Mouse (Mus musculus) adrenal gland, adult (tissue): ENCODE results near the gene Rac1.

Experiments used
- DNase-seq, 2 experiments: peaks; one replicate each; pipeline ENCODE4 v3.0.0; 2022 to 2023; ENCODE audit warnings: low spot score in 1 of 2; ENCODE audit not compliant: inconsistent age in 2 of 2

The Rac1 gene

DNA sequence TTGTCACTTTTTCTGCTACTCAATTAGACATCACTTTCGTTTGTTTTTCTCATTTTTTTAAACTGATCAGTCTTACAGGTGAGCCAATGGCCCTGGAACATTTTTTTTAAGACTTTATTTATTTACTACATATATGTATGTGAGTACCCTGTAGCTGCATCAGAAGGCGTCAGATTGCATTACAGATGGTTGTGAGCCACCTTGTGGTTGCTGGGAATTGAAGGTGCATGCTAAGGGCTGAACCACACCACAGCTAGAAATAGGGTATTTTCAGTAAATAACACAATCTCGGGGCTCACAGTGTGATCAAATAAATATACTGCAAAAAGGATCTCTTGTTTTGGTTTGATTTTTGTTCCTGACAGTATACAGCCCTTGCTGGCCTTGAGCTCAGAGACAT, 30.4 kb downstream of the Rac1 start:
- DNase-seq: no peak

DNA sequence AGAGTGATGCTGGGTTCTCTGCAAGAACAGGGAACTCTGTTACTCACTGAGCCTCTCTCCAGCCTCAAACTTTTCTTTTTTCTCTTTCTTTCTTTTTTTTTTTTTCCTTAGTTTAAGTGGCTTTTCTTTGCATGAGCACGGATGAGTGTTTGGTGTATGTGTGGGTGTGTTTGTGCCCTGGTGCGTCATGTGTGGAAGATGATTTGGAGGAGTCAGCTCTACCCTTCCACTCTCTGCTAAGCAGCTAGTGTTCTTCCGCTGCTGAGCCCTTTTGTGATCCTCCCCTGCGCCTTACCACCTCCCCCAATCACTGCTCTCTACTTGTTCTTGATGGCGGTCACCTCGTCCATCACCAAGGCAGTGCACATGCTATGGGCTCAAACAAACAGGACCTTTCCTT, 32.1 kb downstream of the Rac1 start:
- DNase-seq: no peak

DNA sequence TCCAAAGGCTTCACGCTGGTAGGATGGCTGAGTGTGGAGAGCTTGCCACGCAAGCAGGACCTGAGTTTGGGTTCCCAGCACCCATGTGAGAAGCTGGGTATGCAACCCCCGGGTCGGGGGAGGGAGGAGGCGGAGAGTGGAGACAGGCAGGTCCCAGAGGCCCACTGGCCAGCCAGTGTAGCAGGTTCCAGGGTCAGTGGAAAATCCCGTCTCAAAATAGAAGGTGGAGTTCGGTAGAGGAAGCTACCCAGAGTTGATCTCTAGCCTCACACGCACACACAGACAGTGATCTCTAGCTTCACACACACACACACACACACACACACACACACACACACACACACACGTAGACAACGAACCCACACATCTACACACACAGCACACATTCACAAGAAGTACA, 34.7 kb downstream of the Rac1 start:
- no peak for DNase-seq

DNA sequence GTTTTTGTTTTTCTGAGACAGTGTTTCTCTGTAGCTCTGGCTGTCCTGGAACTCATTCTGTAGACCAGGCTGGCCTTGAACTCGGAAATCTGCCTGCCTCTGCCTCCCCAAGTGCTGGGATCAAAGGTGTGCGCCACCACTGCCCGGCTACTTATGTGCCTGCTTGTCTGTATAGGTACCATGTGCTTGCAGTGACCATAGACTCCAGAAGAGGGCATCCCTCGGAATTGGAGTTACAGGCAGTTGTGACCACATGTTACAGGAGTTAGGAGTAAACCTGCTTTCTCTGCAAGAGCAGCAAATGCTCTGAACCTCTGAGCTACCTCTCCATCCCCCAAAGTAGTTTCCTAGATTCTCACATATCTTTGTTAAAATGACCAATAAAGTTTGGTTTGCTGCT, 36.1 kb downstream of the Rac1 start:
- DNase-seq: no peak

DNA sequence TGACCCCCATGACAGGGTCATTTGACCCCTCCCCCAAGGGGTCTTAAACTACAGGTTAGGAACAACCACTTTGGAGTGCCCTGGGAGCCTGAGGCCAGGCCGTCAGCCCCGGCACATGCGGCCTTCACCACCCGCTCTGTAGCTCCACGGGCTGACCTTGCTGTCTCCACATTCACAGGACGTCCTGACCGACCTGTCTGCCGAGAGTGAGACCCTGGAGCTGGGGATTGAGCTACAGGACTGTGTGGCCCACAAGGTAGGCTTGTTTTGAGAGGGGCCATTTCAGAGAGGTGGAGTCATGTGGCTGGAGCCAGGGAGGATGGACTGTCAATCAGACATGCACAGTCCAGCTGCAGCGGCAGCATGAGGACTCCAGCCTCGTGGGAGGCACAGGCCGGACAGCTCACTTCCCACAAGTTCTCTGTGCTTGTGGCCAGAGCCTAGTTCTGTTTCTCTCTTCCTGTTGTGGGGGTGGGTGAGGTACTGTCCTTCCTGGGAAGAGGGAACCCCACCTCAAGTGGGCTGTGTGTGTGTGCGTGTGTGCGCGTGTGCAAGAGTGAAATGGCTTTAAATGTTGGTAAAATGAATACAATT, 38.0 kb downstream of the Rac1 start:
- DNase-seq: peak; percentile 29 to 56

DNA sequence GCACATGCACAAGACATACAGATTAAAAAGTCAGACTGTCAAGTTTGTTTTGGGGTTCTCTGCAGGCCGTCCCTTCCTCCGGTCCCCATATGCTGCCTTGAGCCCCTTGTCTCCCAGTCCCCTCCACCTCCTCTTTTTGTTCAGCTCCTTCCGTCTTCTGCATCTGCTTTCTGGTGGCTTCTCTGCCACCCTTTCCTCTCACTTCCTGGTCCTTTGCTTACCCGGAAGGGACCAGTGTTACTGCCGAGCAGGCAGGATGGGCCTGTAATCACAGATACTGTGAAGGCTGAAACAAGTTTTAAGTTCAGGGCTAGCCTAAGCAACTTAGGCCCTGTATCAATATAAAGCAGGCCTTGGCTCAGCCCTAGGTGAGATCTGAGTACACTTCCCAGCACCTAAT, 39.8 kb downstream of the Rac1 start:
- DNase-seq: no peak

DNA sequence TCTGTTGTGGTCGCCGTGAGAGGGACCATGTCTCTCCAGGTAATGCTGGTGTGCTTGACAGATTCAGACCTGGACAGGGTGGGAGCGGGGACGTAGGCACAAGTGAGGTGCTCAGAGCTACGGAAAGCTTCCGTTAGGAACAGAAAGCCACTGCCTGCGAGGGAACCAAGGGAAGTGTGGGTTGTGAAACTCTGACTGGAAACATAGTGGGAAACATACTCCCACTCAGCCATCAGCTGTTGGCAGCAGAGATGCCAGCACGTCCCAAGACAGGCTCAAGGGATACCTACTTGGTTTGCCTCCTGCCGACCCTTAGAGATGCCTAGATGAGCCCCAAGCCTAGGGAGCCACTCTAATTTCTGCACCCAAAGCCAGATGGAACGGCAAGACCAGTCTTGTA, 40.6 kb downstream of the Rac1 start:
- DNase-seq: no peak

DNA sequence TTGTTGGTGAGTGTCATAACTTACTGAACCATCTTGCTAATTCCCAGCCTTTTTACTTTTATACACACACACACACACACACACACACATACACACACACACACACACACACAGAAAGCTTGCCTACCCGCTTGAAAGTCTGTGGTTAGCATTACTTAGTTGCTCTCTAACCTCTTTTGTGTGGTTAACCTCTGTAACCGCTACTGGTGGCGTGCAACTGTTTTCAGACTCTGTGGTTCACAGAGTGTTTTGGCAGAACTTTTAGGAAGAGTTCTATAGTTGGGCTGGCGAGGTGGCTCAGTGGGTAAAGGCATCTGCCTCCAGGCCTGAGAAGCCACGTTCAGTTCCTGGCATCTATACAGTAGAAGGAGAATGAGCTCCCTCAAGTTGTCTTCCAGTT, 42.9 kb downstream of the Rac1 start:
- no peak for DNase-seq

DNA sequence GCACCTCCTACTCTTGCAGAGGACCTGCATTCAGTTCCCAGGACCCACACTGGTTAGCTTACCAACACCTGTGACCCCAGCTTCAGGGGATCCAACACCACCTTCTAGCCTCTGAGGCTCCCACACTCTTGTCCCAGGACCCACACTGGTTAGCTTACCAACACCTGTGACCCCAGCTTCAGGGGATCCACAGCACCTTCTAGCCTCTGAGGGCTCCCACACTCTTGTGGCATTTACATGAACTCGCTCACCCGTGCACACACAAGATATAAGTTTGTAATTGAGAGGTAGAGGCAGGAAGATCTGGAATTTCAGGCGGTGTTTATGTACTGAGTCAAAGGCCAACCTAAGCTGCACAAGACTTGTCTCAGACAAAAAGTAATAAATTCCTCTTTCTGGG, 49.9 kb downstream of the Rac1 start:
- no peak for DNase-seq

DNA sequence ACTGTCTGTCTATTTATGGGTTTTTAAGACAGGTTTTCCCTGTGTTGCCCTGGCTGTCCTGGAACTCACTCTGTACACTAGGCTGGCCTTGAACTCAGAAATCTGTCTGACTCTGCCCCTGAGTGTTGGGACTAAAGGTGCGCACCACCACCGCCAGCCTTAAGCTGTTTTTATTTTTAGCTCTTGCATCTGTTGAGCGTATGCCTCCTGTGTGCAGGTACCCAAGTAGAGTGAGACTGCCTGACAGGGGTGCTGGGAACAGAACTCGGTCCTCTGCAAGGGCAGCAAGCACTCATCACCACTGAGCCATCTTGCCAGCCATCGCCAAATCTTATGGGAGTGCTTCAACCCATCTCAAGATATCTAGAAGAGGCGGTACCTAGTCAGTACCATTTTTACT, 51.8 kb downstream of the Rac1 start:
- DNase-seq: no peak

DNA sequence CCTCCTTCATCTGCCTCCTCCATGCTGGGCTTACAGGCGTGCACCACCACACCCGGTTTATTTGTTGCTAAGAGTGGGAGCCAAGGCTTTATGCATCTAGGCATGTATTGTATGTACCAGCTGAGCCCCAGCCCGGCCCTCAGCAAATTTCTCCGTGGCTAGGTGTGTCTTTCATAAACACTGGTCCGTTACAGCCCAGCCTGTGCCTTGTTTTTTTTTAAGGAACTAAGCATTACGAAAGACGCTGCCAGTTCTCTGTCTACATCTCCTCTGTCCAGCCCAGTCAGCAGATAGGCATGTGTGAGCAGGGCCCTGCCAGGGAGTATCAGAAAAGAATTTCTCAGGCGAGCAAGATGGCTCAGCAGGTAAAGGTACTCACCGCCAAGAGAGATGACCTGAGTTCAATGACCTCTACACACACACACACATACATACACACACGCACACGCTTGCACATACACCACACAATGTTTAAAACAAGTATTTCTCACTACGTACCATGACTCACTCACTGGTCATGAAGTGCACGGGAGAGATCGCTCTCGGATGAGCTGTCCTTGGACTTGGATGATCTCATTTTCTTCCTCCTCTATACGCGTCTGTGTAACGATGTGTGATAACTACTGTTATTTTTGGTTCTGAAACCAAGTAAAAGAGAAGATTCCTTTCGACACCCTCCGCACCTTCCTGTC, 52.5 kb downstream of the Rac1 start:
- DNase-seq: peak; percentile 69 to 89

DNA sequence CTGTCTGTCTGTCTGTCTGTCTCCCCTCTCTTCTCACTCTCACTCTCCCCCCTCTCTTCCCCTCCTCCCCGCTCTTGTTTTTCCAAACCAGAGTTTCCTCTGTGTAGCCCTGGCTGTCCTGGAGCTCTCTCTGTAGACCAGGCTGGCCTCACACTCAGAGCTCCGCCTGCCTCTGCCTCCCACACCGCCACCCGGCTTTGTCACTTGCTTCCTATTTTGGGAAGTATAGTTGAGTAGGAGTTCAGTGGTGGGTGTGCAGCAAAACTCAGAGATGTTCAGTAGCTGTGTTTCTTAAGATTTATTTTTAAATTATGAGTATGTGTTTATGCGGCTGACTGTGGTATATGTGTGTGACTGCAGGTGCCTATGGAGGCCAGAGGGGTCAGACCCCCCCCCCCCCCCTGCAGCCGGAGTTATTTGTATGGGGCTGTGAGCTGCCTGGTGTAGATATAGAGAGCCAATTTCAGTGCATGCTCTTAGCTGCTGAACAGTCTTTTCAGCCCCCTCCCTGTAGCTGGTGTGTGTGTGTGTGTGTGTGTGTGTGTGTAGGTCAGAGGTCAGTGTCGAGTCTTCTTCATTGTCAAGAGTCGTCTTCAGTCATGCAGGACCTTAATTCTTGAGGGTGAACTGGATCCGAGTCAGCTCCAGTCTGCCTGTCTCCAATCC, 55.8 kb downstream of the Rac1 start:
- DNase-seq: peak in 1 of 2 experiments; percentile 2

DNA sequence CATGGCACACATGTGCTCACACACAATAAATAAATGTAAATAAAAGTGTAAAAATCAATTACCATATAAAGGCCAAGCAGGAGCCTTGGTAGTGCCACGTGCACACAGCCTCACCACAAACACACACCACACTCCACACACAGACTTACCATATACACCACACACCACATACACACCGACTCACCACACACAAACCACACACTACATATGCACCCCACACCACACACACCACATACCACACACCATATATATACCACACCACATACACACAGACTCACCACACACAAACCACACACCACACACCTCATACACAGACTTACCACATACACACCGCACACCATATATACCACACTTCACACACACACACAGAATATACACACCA, 56.7 kb downstream of the Rac1 start:
- DNase-seq: no peak

DNA sequence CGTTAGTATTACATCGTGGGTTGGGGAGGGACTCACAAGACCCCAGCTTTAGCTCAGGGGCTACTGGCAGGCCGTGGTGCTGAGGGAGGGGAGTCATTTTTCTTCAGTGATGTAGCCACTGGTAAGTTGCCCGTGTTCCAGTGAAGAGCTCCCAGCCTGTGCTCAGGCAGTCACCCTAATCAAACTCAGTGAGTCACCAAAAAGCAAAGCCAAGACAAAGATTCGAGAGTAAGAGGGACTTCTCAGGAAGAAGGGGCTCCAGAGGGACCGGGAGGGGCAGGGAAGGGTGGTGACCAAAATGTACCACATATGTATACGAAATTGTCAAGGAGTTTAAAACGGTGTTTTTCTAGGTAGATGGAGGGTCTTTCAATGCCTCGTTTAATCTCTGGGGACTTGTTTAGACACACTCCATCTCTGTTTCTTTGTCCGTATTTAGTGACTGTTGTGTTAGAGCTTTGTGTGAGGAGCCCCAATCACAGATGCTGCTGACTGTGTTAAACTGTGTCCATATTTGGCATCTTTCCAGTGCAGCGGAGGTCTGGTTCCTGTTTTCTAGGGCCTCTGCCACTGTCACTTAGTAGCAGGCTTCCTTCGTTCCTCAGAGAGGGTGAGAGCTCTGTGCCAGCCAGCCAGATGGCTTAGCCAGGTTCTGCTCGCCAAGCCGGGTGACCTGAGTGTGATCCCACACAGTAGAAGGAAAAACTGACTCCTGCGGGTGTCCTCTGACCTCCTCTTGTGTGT, 57.2 kb downstream of the Rac1 start:
- peak; percentile 42 to 70 for DNase-seq

DNA sequence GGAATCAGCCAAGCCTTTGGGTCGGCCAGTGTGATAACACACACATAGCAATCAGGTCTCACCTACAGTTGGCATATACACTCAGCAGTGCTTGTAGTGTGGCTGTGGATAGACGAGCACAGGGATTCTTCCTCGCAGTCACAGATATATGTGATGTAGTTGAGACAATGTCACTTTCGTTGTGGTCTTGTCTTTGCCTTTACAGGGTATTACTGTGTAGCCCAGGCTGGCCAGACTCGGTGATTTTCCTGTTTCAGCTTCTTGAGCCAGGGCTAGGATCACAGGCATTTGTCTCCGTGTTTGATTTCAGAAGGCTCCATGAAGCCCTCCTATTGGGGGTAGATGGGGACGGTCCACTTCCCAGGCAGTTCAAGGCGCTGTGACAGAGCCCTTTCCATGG, 58.2 kb downstream of the Rac1 start:
- peak in 1 of 2 experiments; percentile 2 for DNase-seq

DNA sequence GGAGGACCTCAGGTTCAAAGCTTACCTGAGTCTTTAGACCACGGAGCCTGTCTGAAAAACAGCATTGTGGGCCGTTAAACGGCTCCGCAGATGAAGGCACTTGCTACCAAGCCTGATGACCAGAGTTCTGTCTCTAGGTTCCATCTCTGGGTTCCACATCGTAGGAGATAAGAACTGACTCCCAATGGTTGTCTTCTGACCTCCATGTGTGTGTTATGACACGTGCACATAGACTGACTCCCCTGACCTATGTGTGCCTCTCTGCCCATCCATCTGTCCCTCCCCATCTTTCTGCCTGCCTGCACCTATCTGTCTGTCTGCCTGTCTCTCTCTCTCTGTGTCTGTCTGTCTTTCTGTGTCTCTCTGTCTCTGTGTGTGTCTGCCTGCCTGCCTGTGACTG, 59.9 kb downstream of the Rac1 start:
- peak in 1 of 2 experiments; percentile 2 for DNase-seq

DNA sequence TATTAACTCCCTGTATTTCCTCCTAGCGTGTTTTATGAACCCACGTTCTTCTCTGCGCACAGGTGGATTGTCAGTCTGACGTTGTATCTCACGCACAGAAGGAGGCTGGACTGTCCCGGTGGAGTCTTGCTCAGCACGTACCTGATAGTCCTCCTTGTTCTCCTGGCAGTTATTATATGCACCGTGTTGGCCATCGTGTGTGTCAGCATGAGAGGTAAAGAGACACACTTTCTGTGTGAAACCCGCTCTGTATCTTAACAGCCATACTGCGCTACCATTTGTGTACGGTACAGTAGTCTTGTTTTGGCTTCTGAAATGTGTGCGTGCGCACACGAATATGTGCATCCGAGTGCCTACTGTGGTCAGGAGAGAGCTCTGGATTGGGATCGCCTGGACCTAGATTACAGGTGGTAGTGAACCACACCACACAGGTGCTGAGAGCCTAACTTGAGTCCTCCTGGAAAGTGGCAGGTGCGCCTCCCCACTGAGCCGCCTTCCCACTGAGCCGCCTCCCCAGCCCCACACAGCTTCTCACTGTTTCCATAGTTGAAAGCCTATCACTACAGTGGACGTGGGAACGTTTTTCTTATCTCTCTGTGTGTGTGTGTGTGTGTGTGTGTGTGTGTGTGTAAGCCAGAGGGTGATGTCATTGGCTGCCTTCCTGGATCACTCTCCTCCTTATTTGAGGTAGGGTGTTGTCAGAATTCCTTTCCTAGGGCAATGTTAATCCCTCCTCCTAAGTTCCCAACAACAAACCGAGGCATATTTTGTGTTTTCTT, 60.8 kb downstream of the Rac1 start:
- peak in 1 of 2 experiments; percentile 3 for DNase-seq

DNA sequence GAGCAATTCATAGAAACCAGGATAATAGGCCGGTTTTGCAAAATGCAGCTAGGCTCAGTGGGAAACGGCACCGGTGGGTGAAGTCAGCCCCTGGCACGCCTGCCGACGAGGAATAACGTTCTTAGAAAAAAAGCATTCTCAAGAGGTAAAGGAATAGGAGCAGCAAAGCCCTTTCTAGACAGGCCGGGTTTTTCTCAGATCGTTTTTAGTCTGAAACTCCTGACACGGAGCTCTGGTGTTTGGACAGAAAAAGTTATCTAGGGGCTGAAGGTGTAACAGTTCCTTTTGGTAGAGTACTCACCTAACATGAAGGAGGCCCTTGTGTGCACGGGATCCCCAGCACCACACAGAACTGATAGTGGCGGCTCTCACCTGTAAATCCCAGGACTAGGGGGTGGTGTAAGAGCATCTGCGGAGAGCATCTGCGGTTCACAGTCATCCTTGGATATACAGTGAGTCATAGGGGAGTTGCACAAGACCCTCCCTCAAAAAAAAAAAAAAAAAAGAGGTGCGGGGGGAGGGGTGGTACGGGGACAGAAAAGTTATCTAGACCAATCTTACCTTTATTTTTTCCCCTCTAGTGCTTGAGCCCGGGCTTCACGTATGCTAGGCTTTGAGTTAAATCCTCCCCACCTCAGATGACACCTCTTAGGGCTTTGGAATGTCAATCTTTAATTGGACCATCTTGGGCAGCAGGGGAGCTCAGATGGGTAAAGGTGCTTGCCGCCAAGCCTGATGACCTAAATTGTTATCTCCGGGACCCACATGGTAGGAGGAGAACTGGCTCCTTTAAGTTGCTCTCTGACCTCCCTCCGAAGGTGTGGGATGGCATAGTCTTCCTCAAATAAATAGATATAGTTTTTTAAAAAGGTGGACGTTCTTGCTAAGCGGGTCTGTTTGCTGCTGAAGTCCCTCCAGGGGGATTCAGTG, 62.4 kb downstream of the Rac1 start:
- peak in 1 of 2 experiments; percentile 6 for DNase-seq

DNA sequence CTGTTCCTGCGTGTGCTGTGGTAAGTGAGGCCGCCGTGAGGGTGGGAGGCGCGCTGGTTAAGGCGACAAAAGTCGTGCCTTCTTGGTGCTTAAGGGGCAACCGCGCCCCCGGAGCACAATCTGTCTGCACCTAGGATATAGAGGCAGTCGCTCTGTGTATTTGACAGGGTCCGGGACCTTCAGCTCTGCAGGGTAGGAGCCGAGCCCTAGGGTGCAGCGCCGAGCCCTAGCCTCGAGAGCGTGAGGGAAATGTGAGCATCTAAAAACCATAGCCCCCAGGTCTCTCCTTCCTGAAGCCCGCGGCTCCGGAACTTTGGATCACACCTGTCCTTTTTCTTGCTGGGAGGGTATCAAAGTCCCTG, 63.1 kb downstream of the Rac1 start:
- DNase-seq: no peak

DNA sequence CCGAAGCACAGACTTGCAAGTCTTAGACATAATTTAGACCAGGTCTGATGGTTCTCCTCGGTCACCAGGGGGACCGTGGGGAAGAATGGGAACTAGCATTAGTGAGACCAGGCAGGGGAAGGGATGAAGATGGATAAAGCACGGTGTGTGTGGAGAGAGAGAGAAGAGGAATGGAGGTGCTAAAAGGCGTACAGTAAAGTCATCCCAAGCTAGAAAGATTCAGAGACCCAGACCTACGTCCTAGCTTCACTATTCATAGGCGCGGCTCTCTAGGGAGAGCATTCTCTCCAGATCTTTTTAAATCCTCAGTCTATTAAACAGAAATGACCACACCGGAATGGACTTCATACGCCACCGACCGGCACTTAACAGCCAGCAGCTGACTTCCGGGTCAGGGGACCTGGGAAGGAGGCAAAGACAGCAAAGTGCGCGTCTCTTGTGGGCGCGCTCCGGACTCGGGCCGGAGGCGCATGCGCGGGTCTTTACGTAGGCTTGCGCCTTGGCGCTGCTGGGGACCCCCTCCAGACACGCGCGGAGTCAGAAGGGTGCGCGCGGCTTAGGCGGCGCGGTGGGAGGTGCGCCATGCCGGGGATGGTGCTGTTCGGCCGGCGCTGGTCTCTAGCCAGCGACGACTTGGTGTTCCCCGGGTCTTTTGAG, 63.6 kb downstream of the Rac1 start, which contains the start of gene Daglb:
Gene Daglb, plus strand, starts transcription at position 485 of the 657 bp plus-strand sequence.
- DNase-seq: peak; percentile 92 to 95
